Mouse (Mus musculus) heart, embryonic 16.5 days (tissue): ENCODE results near the gene Pclaf. TPM values are rescaled to one million over a fixed set of nuclear protein-coding genes. Genes with fewer than 3 reads are reported as not detected.

Source experiments
- ATAC-seq: fragments of 200-750 bp; cut with Nextera tagmentation; replicated peaks from 2 replicates; pipeline ENCODE4 v1.8.0; 2017; ENCODE audit warnings: moderate number of reproducible peaks; ENCODE audit not compliant: insufficient read depth, low FRiP score; ENCODE audit errors: extremely low read depth
- H3K27ac ChIP-seq: fragments of 300-500 bp; sonication (generic); 2 replicates; pipeline ENCODE4 v1.5.1; 2014; ENCODE audit warnings: mild to moderate bottlenecking, low read length, control low read depth, moderate library complexity
- H3K27me3 ChIP-seq: fragments of 300-500 bp; sonication (generic); 2 replicates; pipeline ENCODE4 v1.6.1; 2014; ENCODE audit warnings: low read length, mixed read lengths; ENCODE audit not compliant: control insufficient read depth, insufficient read depth
- H3K36me3 ChIP-seq: fragments of 300-500 bp; sonication (generic); 2 replicates; pipeline ENCODE4 v1.6.1; 2014; ENCODE audit not compliant: control insufficient read depth, insufficient read depth
- H3K4me1 ChIP-seq: fragments of 300-500 bp; sonication (generic); 2 replicates; pipeline ENCODE4 v1.6.1; 2014; ENCODE audit warnings: low read length, mixed read lengths; ENCODE audit not compliant: control insufficient read depth, insufficient read depth
- H3K4me2 ChIP-seq: fragments of 300-500 bp; sonication (generic); 2 replicates; pipeline ENCODE4 v1.6.1; 2014; ENCODE audit warnings: low read depth, mild to moderate bottlenecking, control low read depth, low read length
- H3K4me3 ChIP-seq: fragments of 300-500 bp; sonication (generic); 2 replicates; pipeline ENCODE4 v1.5.1; 2014; ENCODE audit warnings: mild to moderate bottlenecking, control low read depth, low read length
- H3K9ac ChIP-seq: fragments of 300-500 bp; sonication (generic); 2 replicates; pipeline ENCODE4 v1.6.1; 2014; ENCODE audit warnings: low read length, control low read depth
- H3K9me3 ChIP-seq: fragments of 300-500 bp; sonication (generic); replicated peaks from 2 replicates; pipeline ENCODE4 v1.6.1; 2016; ENCODE audit warnings: low read length; ENCODE audit not compliant: control insufficient read depth
- WGBS: fragments of 180-500 bp; shearing (Covaris S2); extraction: QIAGEN DNeasy Blood & Tissue Kit; methylation state at CpG from one replicate; pipeline ENCODE4 v1.1.7; 2014; 5-methylcytosine and 5-hydroxymethylcytosine counted together
- polyA plus RNA-seq: library from polyadenylated mRNA; unstranded; fragments of >200 nt; fragmentation: Nextera tagmentation; extraction: Ambion mirVana; gene quantifications from 2 replicates; pipeline ENCODE4 v1.2.1, GENCODE M21; 2015

Gene Pclaf
- polyA plus RNA-seq, result 85.6 and 105 TPM in 2 replicates

GRCm38 (mm10) chr9:65890143-65890628 lies at the start of gene Pclaf:
TSS of gene Pclaf (plus strand) at chr9:65890237.
- ATAC-seq, result peak; percentile 95
- Histone ChIP-seq H3K4me3 (peak within 1 kb of the TSS; percentile 74), H3K4me1 (peaks cover 17% of the 10 kb centered on the region), H3K27ac (peak within 1 kb of the TSS; percentile 39), H3K4me2 (peak within 1 kb of the TSS; percentile 88), H3K9me3 (no peaks in the 10 kb centered on the region), H3K36me3 (peaks cover 15% of the 10 kb centered on the region), H3K9ac (peak within 1 kb of the TSS; percentile 85), H3K27me3 (no peaks in the 10 kb centered on the region)
- under 1% methylated on average over 21 of the region's 21 CpGs for WGBS

GRCm38 (mm10) chr9:65844421-65845165 lies 45.4 kb upstream of the Pclaf start:
- 73% methylated on average over 7 of the region's 7 CpGs for WGBS
- Histone ChIP-seq H3K9ac (no peak overlapping the region), H3K27me3 (no peaks in the 10 kb centered on the region), H3K27ac (peak overlapping the region; percentile 44; the same call in 1 of the 2 replicates), H3K4me3 (no peak overlapping the region), H3K36me3 (peaks cover 6% of the 10 kb centered on the region; the same call in 1 of the 2 replicates), H3K4me1 (peaks cover 10% of the 10 kb centered on the region), H3K9me3 (no peaks in the 10 kb centered on the region), H3K4me2 (no peak overlapping the region)
- ATAC-seq, result no peak

GRCm38 (mm10) chr9:65848154-65848553 lies 41.9 kb upstream of the Pclaf start:
- Histone ChIP-seq H3K4me3 (no peak overlapping the region), H3K27ac (peak overlapping the region; percentile 2; the same call in 1 of the 2 replicates), H3K9ac (no peak overlapping the region), H3K36me3 (peaks cover 3% of the 10 kb centered on the region; the same call in 1 of the 2 replicates), H3K4me1 (peaks cover 10% of the 10 kb centered on the region), H3K9me3 (no peaks in the 10 kb centered on the region), H3K27me3 (no peaks in the 10 kb centered on the region), H3K4me2 (no peak overlapping the region)
- ATAC-seq, result no peak

GRCm38 (mm10) chr9:65850203-65850602 lies 39.8 kb upstream of the Pclaf start:
- Histone ChIP-seq H3K9me3 (no peaks in the 10 kb centered on the region), H3K27ac (no peak overlapping the region), H3K4me1 (no peaks in the 10 kb centered on the region), H3K36me3 (peaks cover 6% of the 10 kb centered on the region), H3K27me3 (no peaks in the 10 kb centered on the region), H3K4me2 (no peak overlapping the region), H3K4me3 (no peak overlapping the region), H3K9ac (no peak overlapping the region)
- 24% methylated on average over 1 of the region's 1 CpGs for WGBS
- no peak for ATAC-seq

GRCm38 (mm10) chr9:65859656-65860055 lies 30.4 kb upstream of the Pclaf start:
- WGBS, result 43% methylated on average over 1 of the region's 1 CpGs
- no peaks in the 10 kb centered on the region for H3K4me1 ChIP-seq
- no peak overlapping the region for H3K9ac ChIP-seq
- H3K4me3 ChIP-seq, result no peak overlapping the region
- H3K36me3 ChIP-seq, result peaks cover 40% of the 10 kb centered on the region
- no peaks in the 10 kb centered on the region for H3K27me3 ChIP-seq
- no peak overlapping the region for H3K4me2 ChIP-seq
- H3K9me3 ChIP-seq, result no peaks in the 10 kb centered on the region
- no peak overlapping the region for H3K27ac ChIP-seq
- ATAC-seq, result no peak

GRCm38 (mm10) chr9:65884564-65885315 lies 5.3 kb upstream of the Pclaf start:
- H3K9me3 ChIP-seq, result no peaks in the 10 kb centered on the region
- H3K4me3 ChIP-seq, result peak overlapping the region; percentile 86
- H3K4me2 ChIP-seq, result peak overlapping the region; percentile 86
- no peaks in the 10 kb centered on the region for H3K27me3 ChIP-seq
- H3K4me1 ChIP-seq, result peaks cover 10% of the 10 kb centered on the region
- peaks cover 3% of the 10 kb centered on the region; the same call in 1 of the 2 replicates for H3K36me3 ChIP-seq
- H3K27ac ChIP-seq, result peak overlapping the region; percentile 90
- peak; percentile 96 for ATAC-seq
- peak overlapping the region; percentile 89 for H3K9ac ChIP-seq
- under 1% methylated on average over 37 of the region's 37 CpGs for WGBS

- Histone ChIP-seq H3K36me3 (peaks cover 18% of the 10 kb centered on the region), H3K4me3 (peak overlapping the region; percentile 74), H3K27me3 (no peaks in the 10 kb centered on the region), H3K9me3 (no peaks in the 10 kb centered on the region), H3K4me2 (peak overlapping the region; percentile 88), H3K27ac (no peak overlapping the region), H3K4me1 (peaks cover 13% of the 10 kb centered on the region), H3K9ac (peak overlapping the region; percentile 85)
- 3% methylated on average over 5 of the region's 5 CpGs for WGBS
- ATAC-seq, result no peak
These were observed 1.1 kb downstream of the Pclaf start for GRCm38 (mm10) chr9:65891126-65891525.

GRCm38 (mm10) chr9:65896977-65897376 lies 6.9 kb downstream of the Pclaf start:
- Histone ChIP-seq H3K9me3 (no peaks in the 10 kb centered on the region), H3K4me1 (peaks cover under 1% of the 10 kb centered on the region; the same call in 1 of the 2 replicates), H3K27me3 (no peaks in the 10 kb centered on the region), H3K4me2 (no peak overlapping the region), H3K4me3 (no peak overlapping the region), H3K27ac (no peak overlapping the region), H3K36me3 (peaks cover 26% of the 10 kb centered on the region), H3K9ac (no peak overlapping the region)
- 89% methylated on average over 2 of the region's 2 CpGs for WGBS
- ATAC-seq, result no peak

- 86% methylated on average over 3 of the region's 3 CpGs for WGBS
- no peaks in the 10 kb centered on the region for H3K27me3 ChIP-seq
- no peaks in the 10 kb centered on the region; the same call in 1 of the 2 replicates for H3K4me1 ChIP-seq
- ATAC-seq, result no peak
- no peak overlapping the region for H3K4me2 ChIP-seq
- no peaks in the 10 kb centered on the region for H3K9me3 ChIP-seq
- H3K9ac ChIP-seq, result no peak overlapping the region
- no peak overlapping the region for H3K27ac ChIP-seq
- peaks cover 19% of the 10 kb centered on the region for H3K36me3 ChIP-seq
- H3K4me3 ChIP-seq, result no peak overlapping the region
These were observed 12.8 kb downstream of the Pclaf start for GRCm38 (mm10) chr9:65902879-65903278.
